Mouse (Mus musculus) forebrain, embryonic 13.5 days (tissue): ENCODE data around the gene B2m. TPM values are rescaled to one million over a fixed set of nuclear protein-coding genes. Genes with fewer than 3 reads are reported as not detected.
"Not testable (repeated sequence)": the region's sequence is repeated elsewhere in the genome, so short reads cannot be mapped to it uniquely, and the experiment has no call there.

Experiments
- ATAC-seq: fragments of 200-750 bp; cut with Nextera tagmentation; 2 replicates; pipeline ENCODE4 v1.8.0; 2017
- H3K27ac ChIP-seq: fragments of 300-500 bp; sonication (generic); 2 replicates; pipeline ENCODE4 v1.5.1; 2015; ENCODE audit warnings: inconsistent platforms, mild to moderate bottlenecking, moderate library complexity
- H3K27me3 ChIP-seq: fragments of 300-500 bp; sonication (generic); 2 replicates; pipeline ENCODE4 v1.6.1; 2015; ENCODE audit warnings: mild to moderate bottlenecking, inconsistent platforms
- H3K36me3 ChIP-seq: fragments of 300-500 bp; sonication (generic); 2 replicates; pipeline ENCODE4 v1.6.1; 2015; ENCODE audit warnings: mild to moderate bottlenecking, inconsistent platforms; ENCODE audit not compliant: poor library complexity, severe bottlenecking
- H3K4me1 ChIP-seq: fragments of 300-500 bp; sonication (generic); 2 replicates; pipeline ENCODE4 v1.6.1; 2015; ENCODE audit warnings: inconsistent platforms
- H3K4me2 ChIP-seq: fragments of 300-500 bp; sonication (generic); 2 replicates; pipeline ENCODE4 v1.6.1; 2015; ENCODE audit warnings: inconsistent platforms, mild to moderate bottlenecking, moderate library complexity
- H3K4me3 ChIP-seq: fragments of 300-500 bp; sonication (generic); 2 replicates; pipeline ENCODE4 v1.5.1; 2015; ENCODE audit warnings: mild to moderate bottlenecking, inconsistent platforms
- H3K9ac ChIP-seq: fragments of 300-500 bp; sonication (generic); 2 replicates; pipeline ENCODE4 v1.6.1; 2015; ENCODE audit warnings: mild to moderate bottlenecking, inconsistent platforms
- H3K9me3 ChIP-seq: fragments of 300-500 bp; sonication (generic); replicated peaks from 2 replicates; pipeline ENCODE4 v1.6.1; 2016; ENCODE audit warnings: inconsistent platforms
- WGBS: fragments of 180-500 bp; shearing (Covaris S2); methylation state at CpG from one replicate; pipeline ENCODE4 v1.1.7; 2015; 5-methylcytosine and 5-hydroxymethylcytosine counted together
- polyA plus RNA-seq: library from polyadenylated mRNA; unstranded; fragments of >200 nt; fragmentation: Nextera tagmentation; extraction: Ambion mirVana; gene quantifications from 2 replicates; pipeline ENCODE4 v1.2.1, GENCODE M21; 2015

The B2m gene
- polyA plus RNA-seq = 65.6 and 70.8 TPM in 2 replicates

GRCm38 (mm10) chr2:122147508-122148241 lies at the start of gene B2m:
B2m (plus strand) TSS chr2:122147686.
- H3K9ac ChIP-seq = peak within 1 kb of the TSS; percentile 75
- WGBS = under 1% methylated on average over 40 of the region's 40 CpGs
- no peaks in the 10 kb centered on the region for H3K27me3 ChIP-seq
- peak; percentile 99 for ATAC-seq
- H3K4me2 ChIP-seq = peak within 1 kb of the TSS; percentile 83
- H3K4me3 ChIP-seq = peak within 1 kb of the TSS; percentile 64
- no peaks in the 10 kb centered on the region for H3K9me3 ChIP-seq
- H3K4me1 ChIP-seq = peaks cover 10% of the 10 kb centered on the region
- H3K27ac ChIP-seq = no peak within 1 kb of the TSS
- H3K36me3 ChIP-seq = no peaks in the 10 kb centered on the region; the same call in 1 of the 2 replicates

DNA sequence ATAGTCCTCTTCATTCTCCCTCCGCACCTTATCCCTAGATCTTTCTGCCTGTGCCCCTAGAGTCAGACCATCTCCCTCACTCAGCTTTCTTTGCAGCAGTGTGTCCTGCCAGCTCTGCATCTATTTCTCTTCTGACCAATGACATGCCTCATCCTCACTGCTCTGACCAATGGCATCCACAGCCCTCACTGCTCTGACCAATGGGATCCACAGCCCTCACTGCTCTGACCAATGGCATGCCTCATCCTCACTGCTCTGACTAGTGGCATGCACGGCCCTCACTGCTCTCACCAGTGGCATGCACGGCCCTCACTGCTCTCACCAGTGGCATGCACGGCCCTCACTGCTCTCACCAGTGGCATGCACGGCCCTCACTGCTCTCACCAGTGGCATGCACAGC lies 49.8 kb upstream of the B2m start:
- not testable (repeated sequence) for H3K4me2 ChIP-seq, H3K9ac ChIP-seq, H3K27me3 ChIP-seq, H3K4me1 ChIP-seq, H3K27ac ChIP-seq, H3K9me3 ChIP-seq, H3K4me3 ChIP-seq, ATAC-seq
- 81% methylated on average over 5 of the region's 5 CpGs for WGBS
- peaks cover 94% of the 10 kb centered on the region for H3K36me3 ChIP-seq

- Histone ChIP-seq H3K9ac (no peak overlapping the region), H3K36me3 (peaks cover 74% of the 10 kb centered on the region), H3K27ac (no peak overlapping the region), H3K4me1 (no peaks in the 10 kb centered on the region), H3K4me2 (no peak overlapping the region), H3K27me3 (no peaks in the 10 kb centered on the region), H3K9me3 (no peaks in the 10 kb centered on the region), H3K4me3 (no peak overlapping the region)
- ATAC-seq = no peak
These were observed 45.4 kb upstream of the B2m start for GRCm38 (mm10) chr2:122102070-122102469.

- ATAC-seq = no peak
- peaks cover 53% of the 10 kb centered on the region for H3K36me3 ChIP-seq
- no peaks in the 10 kb centered on the region for H3K9me3 ChIP-seq
- H3K4me3 ChIP-seq = no peak overlapping the region
- H3K9ac ChIP-seq = no peak overlapping the region
- no peaks in the 10 kb centered on the region for H3K4me1 ChIP-seq
- 90% methylated on average over 14 of the region's 14 CpGs for WGBS
- no peak overlapping the region for H3K4me2 ChIP-seq
- H3K27me3 ChIP-seq = no peaks in the 10 kb centered on the region
- no peak overlapping the region for H3K27ac ChIP-seq
These were observed 39.4 kb upstream of the B2m start for GRCm38 (mm10) chr2:122108101-122108500.

- H3K9me3 ChIP-seq = no peaks in the 10 kb centered on the region
- 81% methylated on average over 4 of the region's 4 CpGs for WGBS
- no peak for ATAC-seq
- no peak overlapping the region for H3K4me3 ChIP-seq
- no peak overlapping the region for H3K4me2 ChIP-seq
- H3K27me3 ChIP-seq = no peaks in the 10 kb centered on the region
- no peaks in the 10 kb centered on the region for H3K4me1 ChIP-seq
- H3K9ac ChIP-seq = no peak overlapping the region
- H3K27ac ChIP-seq = no peak overlapping the region
- H3K36me3 ChIP-seq = peaks cover 52% of the 10 kb centered on the region
These were observed 37.8 kb upstream of the B2m start for GRCm38 (mm10) chr2:122109714-122110113.

- H3K4me2 ChIP-seq = peak overlapping the region; percentile 74; the same call in 1 of the 2 replicates
- ATAC-seq = no peak
- peaks cover 16% of the 10 kb centered on the region for H3K4me1 ChIP-seq
- H3K9me3 ChIP-seq = no peaks in the 10 kb centered on the region
- no peak overlapping the region for H3K27ac ChIP-seq
- no peak overlapping the region for H3K9ac ChIP-seq
- no peaks in the 10 kb centered on the region for H3K27me3 ChIP-seq
- H3K36me3 ChIP-seq = peaks cover 14% of the 10 kb centered on the region
- peak overlapping the region; percentile 84; the same call in 1 of the 2 replicates for H3K4me3 ChIP-seq
- WGBS = 88% methylated on average over 2 of the region's 2 CpGs
These were observed 30.6 kb upstream of the B2m start for GRCm38 (mm10) chr2:122116888-122117287.

GRCm38 (mm10) chr2:122117961-122118958 lies 29.2 kb upstream of the B2m start, which contains the start of gene Spg11:
Spg11 (minus strand) TSS chr2:122118386.
- peak within 1 kb of the TSS; percentile 96 for H3K27ac ChIP-seq
- H3K4me1 ChIP-seq = peaks cover 16% of the 10 kb centered on the region
- peaks cover 10% of the 10 kb centered on the region for H3K36me3 ChIP-seq
- H3K27me3 ChIP-seq = no peaks in the 10 kb centered on the region
- ATAC-seq = peak; percentile 100
- peak within 1 kb of the TSS; percentile 74 for H3K4me2 ChIP-seq
- peak within 1 kb of the TSS; percentile 91 for H3K9ac ChIP-seq
- WGBS = under 1% methylated on average over 47 of the region's 47 CpGs
- H3K4me3 ChIP-seq = peak within 1 kb of the TSS; percentile 84
- H3K9me3 ChIP-seq = no peaks in the 10 kb centered on the region

GRCm38 (mm10) chr2:122125680-122126572 lies 21.6 kb upstream of the B2m start:
- Histone ChIP-seq H3K36me3 (no peaks in the 10 kb centered on the region), H3K9ac (no peak overlapping the region), H3K27me3 (no peaks in the 10 kb centered on the region), H3K4me2 (no peak overlapping the region), H3K27ac (no peak overlapping the region), H3K4me3 (no peak overlapping the region), H3K4me1 (no peaks in the 10 kb centered on the region), H3K9me3 (no peaks in the 10 kb centered on the region)
- no peak for ATAC-seq
- 60% methylated on average over 12 of the region's 12 CpGs for WGBS

DNA sequence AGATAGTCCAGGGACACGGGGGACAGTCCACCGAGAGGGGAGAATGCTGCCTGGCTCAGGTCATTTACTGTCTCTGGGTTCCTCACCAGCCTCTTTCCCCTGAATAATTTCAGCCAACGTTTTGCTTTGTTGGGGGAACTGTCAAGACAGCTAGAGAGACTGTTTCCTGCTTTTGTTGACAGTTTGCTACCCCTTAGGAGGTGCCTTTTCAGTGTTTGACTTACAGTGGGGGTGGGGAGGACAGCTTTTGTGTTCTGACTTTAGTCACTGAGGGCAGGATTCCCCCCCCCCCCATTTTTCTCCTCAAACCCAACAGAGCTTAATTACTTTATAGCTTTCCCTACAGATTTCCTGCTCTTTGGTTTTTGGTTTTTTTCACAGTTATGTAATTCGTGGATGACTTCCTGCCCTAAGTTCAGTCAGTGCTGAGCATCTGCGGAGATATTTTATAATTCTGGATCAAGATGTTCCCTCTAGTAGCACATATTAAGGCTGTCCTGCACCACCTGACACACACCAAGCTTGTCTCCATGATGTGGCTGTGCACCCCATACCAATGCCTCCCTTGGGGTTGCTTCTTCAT lies 20.6 kb upstream of the B2m start:
- H3K9me3 ChIP-seq = no peaks in the 10 kb centered on the region
- WGBS = 47% methylated on average over 5 of the region's 5 CpGs
- no peak overlapping the region for H3K4me2 ChIP-seq
- H3K27me3 ChIP-seq = no peaks in the 10 kb centered on the region
- H3K9ac ChIP-seq = no peak overlapping the region
- H3K4me3 ChIP-seq = no peak overlapping the region
- ATAC-seq = no peak
- no peaks in the 10 kb centered on the region for H3K36me3 ChIP-seq
- no peaks in the 10 kb centered on the region for H3K4me1 ChIP-seq
- no peak overlapping the region for H3K27ac ChIP-seq

- Histone ChIP-seq H3K27ac (no peak overlapping the region), H3K4me1 (no peaks in the 10 kb centered on the region), H3K36me3 (no peaks in the 10 kb centered on the region), H3K9me3 (no peaks in the 10 kb centered on the region), H3K4me2 (no peak overlapping the region), H3K9ac (no peak overlapping the region), H3K4me3 (no peak overlapping the region), H3K27me3 (no peaks in the 10 kb centered on the region)
- ATAC-seq = no peak
- WGBS = 86% methylated on average over 4 of the region's 4 CpGs
These were observed 19.9 kb upstream of the B2m start for GRCm38 (mm10) chr2:122127635-122128034.

GRCm38 (mm10) chr2:122132078-122132477 lies 15.4 kb upstream of the B2m start:
- no peak for ATAC-seq
- Histone ChIP-seq H3K9me3 (no peaks in the 10 kb centered on the region), H3K27ac (no peak overlapping the region), H3K4me3 (no peak overlapping the region), H3K27me3 (no peaks in the 10 kb centered on the region), H3K36me3 (no peaks in the 10 kb centered on the region), H3K4me1 (no peaks in the 10 kb centered on the region), H3K9ac (no peak overlapping the region), H3K4me2 (no peak overlapping the region)
- 90% methylated on average over 2 of the region's 2 CpGs for WGBS
